Mouse (Mus musculus): ENCODE measurements around the gene Sec1. TPM values are rescaled to one million over a fixed set of nuclear protein-coding genes. Genes with fewer than 3 reads are reported as not detected.

Gene Sec1
- polyA plus RNA-seq, 1 experiment from 2014 or later: 0.24 TPM

DNA sequence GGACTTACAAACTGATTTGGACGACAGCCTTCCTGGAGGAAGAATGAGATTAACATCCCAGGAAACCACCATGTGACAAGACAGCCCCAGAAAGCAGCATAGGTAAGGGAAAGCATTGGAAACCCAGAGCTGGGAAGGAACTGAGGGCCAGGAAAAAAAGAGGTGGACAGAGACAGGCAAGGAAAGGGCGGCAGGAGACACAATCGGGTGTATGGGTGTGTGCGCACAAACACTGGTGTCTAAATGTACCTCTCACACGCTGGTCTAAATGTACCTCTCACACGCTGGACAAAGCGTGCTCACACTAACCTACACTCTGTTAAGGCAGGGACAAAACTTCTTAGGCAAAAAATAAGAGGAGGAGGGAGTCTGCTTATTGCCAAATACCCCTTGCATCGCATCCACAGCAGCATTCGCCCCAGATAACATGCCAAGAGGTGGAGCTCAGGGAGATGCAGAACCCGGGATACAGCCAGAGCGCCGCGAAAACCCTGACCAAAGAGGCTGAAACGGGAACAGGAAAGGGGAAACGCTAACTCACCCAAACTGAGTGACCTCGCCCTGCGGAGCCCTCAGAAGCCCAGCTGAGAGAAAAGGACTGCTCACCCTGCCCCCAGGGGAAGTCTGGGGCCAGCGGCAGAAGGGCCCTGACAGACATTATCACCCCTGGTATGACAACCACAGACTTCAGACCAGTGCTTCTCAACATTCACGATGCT, 21.7 kb upstream of the Sec1 start:
- peak overlapping the region; percentile 97 for H3K4me3 ChIP-seq (ENCODE audit: low read depth, low read length)
- 80% methylated on average over 19 of the region's 19 CpGs for WGBS (ENCODE audit: insufficient replicate concordance)
- H3K4me1 ChIP-seq (ENCODE audit: control insufficient read depth, insufficient read depth, low read length): peaks cover 41% of the 10 kb centered on the region
- no peak for ATAC-seq (replicated peaks; ENCODE audit: insufficient number of reproducible peaks, low FRiP score, low TSS enrichment)
- peak overlapping the region; percentile 96 for H3K4me2 ChIP-seq
- H3K36me3 ChIP-seq (ENCODE audit: control insufficient read depth, insufficient read depth, low read length): peaks cover 35% of the 10 kb centered on the region
- H3K9me3 ChIP-seq (replicated peaks; ENCODE audit: control insufficient read depth, low read length): no peaks in the 10 kb centered on the region
- peak overlapping the region; percentile 54; the same call in 1 of the 2 replicates for H3K9ac ChIP-seq (ENCODE audit: low read depth, low read length)
- H3K27me3 ChIP-seq (ENCODE audit: control insufficient read depth, insufficient read depth, low read length): no peaks in the 10 kb centered on the region
- H3K27ac ChIP-seq (ENCODE audit: low read depth, low read length): peak overlapping the region; percentile 60

DNA sequence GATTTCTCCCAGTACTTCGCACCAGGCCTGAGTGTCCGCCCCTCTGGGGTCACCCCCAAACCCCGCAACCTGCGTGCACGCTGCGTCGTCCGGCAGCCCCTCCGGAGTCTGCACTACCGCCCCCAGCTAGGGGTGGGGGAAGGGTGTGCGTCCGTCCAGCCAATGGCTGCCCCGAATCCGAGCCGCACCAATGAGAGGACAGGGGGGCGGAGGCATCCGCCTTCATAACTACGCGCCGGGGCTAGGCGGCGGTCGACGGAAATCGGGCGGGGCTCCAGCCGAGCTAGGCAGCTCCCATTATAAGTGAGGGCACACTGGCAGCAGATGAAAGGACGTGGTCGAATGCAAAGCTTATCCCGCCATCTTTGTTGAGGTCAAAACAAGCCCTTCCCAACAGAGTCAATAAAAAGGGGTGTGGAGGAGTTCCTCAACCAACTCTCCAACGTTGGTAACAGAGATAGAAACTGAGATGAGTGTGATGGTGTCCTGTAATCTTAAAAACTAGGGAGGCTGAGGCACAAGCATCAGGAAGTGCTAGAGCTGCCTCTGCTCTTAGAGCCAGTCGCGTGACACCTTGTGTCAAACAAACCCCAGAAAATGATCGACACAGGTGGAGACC, 21.0 kb upstream of the Sec1 start, which contains the start of gene Rpl18:
Rpl18 (plus strand) TSS at position 368 of the 619 bp plus-strand sequence.
- Histone ChIP-seq H3K4me1 (ENCODE audit: control insufficient read depth, insufficient read depth, low read length) (peaks cover 41% of the 10 kb centered on the region), H3K27me3 (ENCODE audit: control insufficient read depth, insufficient read depth, low read length) (no peaks in the 10 kb centered on the region), H3K27ac (ENCODE audit: low read depth, low read length) (peak within 1 kb of the TSS; percentile 60), H3K4me2 (peak within 1 kb of the TSS; percentile 96), H3K9me3 (replicated peaks; ENCODE audit: control insufficient read depth, low read length) (no peaks in the 10 kb centered on the region), H3K4me3 (ENCODE audit: low read depth, low read length) (peak within 1 kb of the TSS; percentile 97), H3K36me3 (ENCODE audit: control insufficient read depth, insufficient read depth, low read length) (peaks cover 32% of the 10 kb centered on the region), H3K9ac (ENCODE audit: low read depth, low read length) (peak within 1 kb of the TSS; percentile 78)
- ATAC-seq (replicated peaks; ENCODE audit: insufficient number of reproducible peaks, low FRiP score, low TSS enrichment): peak; percentile 88
- 6% methylated on average over 34 of the region's 34 CpGs for WGBS (ENCODE audit: insufficient replicate concordance)

GRCm38 (mm10) chr7:45714630-45715089, 20.5 kb upstream of the Sec1 start:
- Histone ChIP-seq H3K9me3 (replicated peaks; ENCODE audit: control insufficient read depth, low read length) (no peaks in the 10 kb centered on the region), H3K4me3 (ENCODE audit: low read depth, low read length) (peak overlapping the region; percentile 97), H3K27ac (ENCODE audit: low read depth, low read length) (0 out of 2 replicates have a peak overlapping the region, but pooled peaks have one; percentile 0), H3K4me1 (ENCODE audit: control insufficient read depth, insufficient read depth, low read length) (peaks cover 38% of the 10 kb centered on the region), H3K36me3 (ENCODE audit: control insufficient read depth, insufficient read depth, low read length) (peaks cover 29% of the 10 kb centered on the region), H3K4me2 (peak overlapping the region; percentile 96), H3K9ac (ENCODE audit: low read depth, low read length) (peak overlapping the region; percentile 78), H3K27me3 (ENCODE audit: control insufficient read depth, insufficient read depth, low read length) (no peaks in the 10 kb centered on the region)
- WGBS (ENCODE audit: insufficient replicate concordance): 11% methylated on average over 14 of the region's 14 CpGs
- peak; percentile 16 for ATAC-seq (replicated peaks; ENCODE audit: insufficient number of reproducible peaks, low FRiP score, low TSS enrichment)

GRCm38 (mm10) chr7:45713881-45714520, 19.8 kb upstream of the Sec1 start:
- Histone ChIP-seq H3K9ac (ENCODE audit: low read depth, low read length) (peak overlapping the region; percentile 78), H3K27me3 (ENCODE audit: control insufficient read depth, insufficient read depth, low read length) (no peaks in the 10 kb centered on the region)
- 88% methylated on average over 6 of the region's 6 CpGs for WGBS (ENCODE audit: insufficient replicate concordance)

DNA sequence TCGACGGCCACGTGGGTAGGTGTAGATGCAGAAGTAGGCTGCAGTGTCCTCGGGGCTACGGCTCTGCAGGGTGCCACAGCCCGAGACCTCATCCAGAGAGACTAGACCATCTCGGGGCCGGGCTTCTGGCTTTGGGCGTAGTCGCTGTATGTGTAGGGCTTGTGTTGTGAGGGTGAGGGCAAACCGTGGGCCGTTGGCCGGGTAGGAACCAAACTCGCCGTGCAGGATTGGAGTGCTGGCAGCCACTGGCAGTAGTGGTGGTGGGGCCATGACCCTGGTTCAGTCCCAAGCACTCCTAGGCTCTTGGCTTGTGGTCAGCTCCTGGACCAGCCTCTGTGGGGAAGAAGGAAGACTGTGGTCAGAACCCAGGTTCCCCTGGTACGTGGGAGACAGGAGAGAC, 19.2 kb upstream of the Sec1 start:
- Histone ChIP-seq H3K9me3 (replicated peaks; ENCODE audit: control insufficient read depth, low read length) (no peaks in the 10 kb centered on the region), H3K36me3 (ENCODE audit: control insufficient read depth, insufficient read depth, low read length) (peaks cover 23% of the 10 kb centered on the region), H3K4me3 (ENCODE audit: low read depth, low read length) (no peak overlapping the region), H3K4me1 (ENCODE audit: control insufficient read depth, insufficient read depth, low read length) (peaks cover 33% of the 10 kb centered on the region), H3K27ac (ENCODE audit: low read depth, low read length) (no peak overlapping the region), H3K4me2 (no peak overlapping the region), H3K27me3 (ENCODE audit: control insufficient read depth, insufficient read depth, low read length) (no peaks in the 10 kb centered on the region), H3K9ac (ENCODE audit: low read depth, low read length) (no peak overlapping the region)
- WGBS (ENCODE audit: insufficient replicate concordance): 90% methylated on average over 16 of the region's 16 CpGs
- ATAC-seq (replicated peaks; ENCODE audit: insufficient number of reproducible peaks, low FRiP score, low TSS enrichment): no peak

More at GRCm38 (mm10) chr7:45713881-45714520, 19.8 kb upstream of the Sec1 start:
- peak overlapping the region; percentile 97; the same call in 1 of the 2 replicates for H3K4me3 ChIP-seq (ENCODE audit: low read depth, low read length)
- H3K4me1 ChIP-seq (ENCODE audit: control insufficient read depth, insufficient read depth, low read length): peaks cover 32% of the 10 kb centered on the region
- no peak overlapping the region for H3K27ac ChIP-seq (ENCODE audit: low read depth, low read length)
- H3K4me2 ChIP-seq: peak overlapping the region; percentile 96
- ATAC-seq (replicated peaks; ENCODE audit: insufficient number of reproducible peaks, low FRiP score, low TSS enrichment): no peak
- peaks cover 23% of the 10 kb centered on the region for H3K36me3 ChIP-seq (ENCODE audit: control insufficient read depth, insufficient read depth, low read length)
- no peaks in the 10 kb centered on the region for H3K9me3 ChIP-seq (replicated peaks; ENCODE audit: control insufficient read depth, low read length)

- 88% methylated on average over 21 of the region's 21 CpGs for WGBS (ENCODE audit: insufficient replicate concordance)
- H3K4me2 ChIP-seq: no peak overlapping the region
- ATAC-seq (replicated peaks; ENCODE audit: insufficient number of reproducible peaks, low FRiP score, low TSS enrichment): no peak
- peaks cover 23% of the 10 kb centered on the region for H3K36me3 ChIP-seq (ENCODE audit: control insufficient read depth, insufficient read depth, low read length)
- H3K27ac ChIP-seq (ENCODE audit: low read depth, low read length): no peak overlapping the region
- peaks cover 44% of the 10 kb centered on the region for H3K4me1 ChIP-seq (ENCODE audit: control insufficient read depth, insufficient read depth, low read length)
- no peak overlapping the region for H3K4me3 ChIP-seq (ENCODE audit: low read depth, low read length)
- H3K9ac ChIP-seq (ENCODE audit: low read depth, low read length): no peak overlapping the region
- no peaks in the 10 kb centered on the region for H3K27me3 ChIP-seq (ENCODE audit: control insufficient read depth, insufficient read depth, low read length)
- H3K9me3 ChIP-seq (replicated peaks; ENCODE audit: control insufficient read depth, low read length): no peaks in the 10 kb centered on the region
Observed at GRCm38 (mm10) chr7:45712022-45712757, 18.0 kb upstream of the Sec1 start.

DNA sequence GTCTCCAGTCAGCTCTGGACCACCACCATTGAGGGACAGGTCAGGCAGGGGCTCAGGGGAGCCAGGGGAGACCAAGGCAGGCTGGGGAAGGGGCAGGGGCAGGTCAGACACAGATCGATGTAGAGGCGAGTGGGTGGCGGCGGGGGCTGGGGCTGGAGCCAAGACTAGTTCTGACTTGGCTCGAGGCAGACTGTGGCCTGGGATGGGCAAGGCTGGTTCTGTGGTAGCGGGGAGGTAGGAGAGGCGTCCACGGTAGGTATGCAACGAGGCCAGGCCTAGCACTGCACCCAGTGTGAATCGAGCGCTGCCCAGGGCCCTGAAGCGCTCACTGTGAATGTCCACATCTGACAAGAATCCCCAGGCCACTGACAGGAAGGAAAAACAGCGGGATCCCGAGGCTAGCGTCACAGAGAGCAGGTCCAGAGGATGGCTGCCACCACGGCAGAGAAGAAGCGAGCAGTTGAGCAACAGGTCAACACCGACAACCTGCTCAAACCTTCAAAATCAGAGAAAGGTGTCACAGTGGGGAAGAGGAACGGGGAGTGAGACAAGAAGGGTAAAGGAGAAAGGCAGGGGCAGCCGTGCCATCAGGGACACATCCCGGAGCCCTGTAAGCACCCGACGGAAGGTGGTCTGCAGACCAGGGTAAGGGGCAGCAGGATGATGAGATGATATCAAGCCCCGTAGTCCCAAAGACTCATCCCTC, 17.3 kb upstream of the Sec1 start:
- Histone ChIP-seq H3K4me1 (ENCODE audit: control insufficient read depth, insufficient read depth, low read length) (peaks cover 40% of the 10 kb centered on the region), H3K27ac (ENCODE audit: low read depth, low read length) (no peak overlapping the region), H3K4me3 (ENCODE audit: low read depth, low read length) (no peak overlapping the region), H3K9ac (ENCODE audit: low read depth, low read length) (no peak overlapping the region), H3K36me3 (ENCODE audit: control insufficient read depth, insufficient read depth, low read length) (peaks cover 23% of the 10 kb centered on the region), H3K27me3 (ENCODE audit: control insufficient read depth, insufficient read depth, low read length) (no peaks in the 10 kb centered on the region), H3K9me3 (replicated peaks; ENCODE audit: control insufficient read depth, low read length) (no peaks in the 10 kb centered on the region), H3K4me2 (no peak overlapping the region)
- no peak for ATAC-seq (replicated peaks; ENCODE audit: insufficient number of reproducible peaks, low FRiP score, low TSS enrichment)
- 91% methylated on average over 24 of the region's 24 CpGs for WGBS (ENCODE audit: insufficient replicate concordance)

Data from heart, embryonic 11.5 days (tissue).